Mouse (Mus musculus): ENCODE results near the gene Arhgap40.

- TF ChIP-seq ZNF384 (IDR thresholded peaks at IDR 0.05; ENCODE audit: low read depth, low read length) (no peak), POLR2AphosphoS2 (IDR thresholded peaks at IDR 0.05; ENCODE audit: low read depth, low read length) (no peak), MYC (IDR thresholded peaks at IDR 0.05; ENCODE audit: low read depth, low read length) (no peak), MEF2A (IDR thresholded peaks at IDR 0.05; ENCODE audit: borderline replicate concordance, low read depth, low read length) (no peak), POLR2A (IDR thresholded peaks at IDR 0.05; ENCODE audit: low read depth, low read length) (no peak), CTCF (conservative IDR thresholded peaks at IDR 0.05 in 1 of 2, IDR thresholded peaks at IDR 0.05 in 1 of 2; ENCODE audit: low read depth in 2 of 2, low read length in 2 of 2) (peak; percentile 55 to 75), NELFE (IDR thresholded peaks at IDR 0.05; ENCODE audit: low read depth, low read length) (no peak), JUN (IDR thresholded peaks at IDR 0.05; ENCODE audit: insufficient read depth, low read depth, low read length) (no peak), MXI1 (IDR thresholded peaks at IDR 0.05; ENCODE audit: low read depth, low read length) (no peak), BHLHE40 (IDR thresholded peaks at IDR 0.05; ENCODE audit: low read depth, low read length) (no peak), MAZ (IDR thresholded peaks at IDR 0.05; ENCODE audit: low read depth, low read length) (no peak), CHD2 (IDR thresholded peaks at IDR 0.05; ENCODE audit: low read length) (no peak), USF1 (IDR thresholded peaks at IDR 0.05; ENCODE audit: low read depth, low read length) (no peak), TCF12 (IDR thresholded peaks at IDR 0.05; ENCODE audit: low read depth, low read length) (no peak)
Measured at GRCm38 (mm10) chr2:158556225-158556624, 43.6 kb downstream of the Arhgap40 start.

Measured in CH12.LX (cell line).